Mouse (Mus musculus): ENCODE results near the gene Creb3l2. TPM values are rescaled to one million over a fixed set of nuclear protein-coding genes. Genes with fewer than 3 reads are reported as not detected.

Creb3l2 gene
- total RNA-seq, 2 experiments from 2014 or later: 71.3 to 78.3 TPM

Other genes with a start within 250 kb of the Creb3l2 start
- gene Dgki, start 142.0 kb downstream of the Creb3l2 start, total RNA-seq (2021): 1 to 10 TPM; 4.0 to 4.2 TPM
- gene Akr1d1, start 88.0 kb upstream of the Creb3l2 start, total RNA-seq (2021): 100 to 1,000 TPM; 292 to 395 TPM

Data from adrenal gland, postnatal 4 days (tissue).